Comparison of ENCODE assay signal across 22 mouse cellular contexts in genomic region chr14:19858279-19858678, GRCm38 (mm10). TPM values are rescaled to one million over a fixed set of nuclear protein-coding genes. Genes with fewer than 3 reads are reported as not detected.
DNase-seq lines count a peak whose midpoint lies in the region; ATAC-seq and TF ChIP-seq lines count a peak whose summit lies in the region.
"Had no signal": no experiment of that assay in that cellular context is flagged by ENCODE, and none has a peak within 500 bp of the region (broad histone marks: within the 10 kb centered on the region; RNA-seq: fewer than 3 reads in every experiment).

No protein-coding gene starts in this region.

- no peaks in the 10 kb centered on the region for H3K27me3 ChIP-seq in megakaryocyte, embryonic 14.5 days (replicated peaks)
- no peaks in the 10 kb centered on the region for H3K27me3 ChIP-seq in ES-Bruce4 (ENCODE audit: control insufficient read depth, insufficient read depth, low read length, poor library complexity, severe bottlenecking)
- H3K27me3 ChIP-seq: embryonic facial prominence, embryonic 13.5 days; embryonic facial prominence, embryonic 15.5 days had no signal

- H3K9me3 ChIP-seq in megakaryocyte, embryonic 14.5 days: peaks cover 11% of the 10 kb centered on the region; the same call in 1 of the 2 replicates
- H3K9me3 ChIP-seq in ES-Bruce4 (replicated peaks; ENCODE audit: control insufficient read depth, insufficient read depth, low read length, poor library complexity, severe bottlenecking) (peaks cover 17% of the 10 kb centered on the region), ES-E14 (ENCODE audit: control insufficient read depth, insufficient read depth, low read depth, low read length) (no peaks in the 10 kb centered on the region)
- H3K9me3 ChIP-seq: embryonic facial prominence, embryonic 13.5 days; embryonic facial prominence, embryonic 15.5 days had no signal

- TF ChIP-seq EP300 in ES-Bruce4 (IDR thresholded peaks at IDR 0.05; ENCODE audit: insufficient read depth, low read depth, low read length): peak; percentile 79; the same call in 1 of the 2 replicates

- DNase-seq in ES-E14 (ENCODE audit: low read depth, low spot score) (no peak), ZHBTc4 (ENCODE audit: low read depth, low spot score) (peak; percentile 80)
- DNase-seq in natural killer cell, adult 2 months (ENCODE audit: low spot score in 2 of 2): no peak
- DNase-seq: adrenal gland, adult 2 months; adrenal gland, postnatal 10 days; adrenal gland, postnatal 25 days; cerebellum, adult 11 months; cerebellum, adult 18-20 months; cerebellum, adult 8-10 months; cerebellum, adult 9-11 months; cerebellum, postnatal 36 days; embryo, embryonic 11 days had no signal

- H3K9ac ChIP-seq in ES-Bruce4 (ENCODE audit: low read depth, poor library complexity, severe bottlenecking) (no peak overlapping the region), ES-E14 (ENCODE audit: insufficient read depth, low read depth, low read length, poor library complexity, severe bottlenecking) (no peak overlapping the region; the same call in 1 of the 2 replicates)
- H3K9ac ChIP-seq: embryonic facial prominence, embryonic 13.5 days; embryonic facial prominence, embryonic 15.5 days had no signal

- no peak for TF ChIP-seq POLR2A in ES-Bruce4 (IDR thresholded peaks at IDR 0.05; ENCODE audit: insufficient read depth, low read length)

- H3K36me3 ChIP-seq in megakaryocyte, embryonic 14.5 days (replicated peaks; ENCODE audit: low read length): no peaks in the 10 kb centered on the region
- H3K36me3 ChIP-seq in ES-Bruce4 (ENCODE audit: control insufficient read depth, insufficient read depth, low read length, poor library complexity, severe bottlenecking): no peaks in the 10 kb centered on the region
- H3K36me3 ChIP-seq in ES-E14 (ENCODE audit: control insufficient read depth, insufficient read depth, low read length, poor library complexity, severe bottlenecking): no peaks in the 10 kb centered on the region; the same call in none of the 2 replicates
- H3K36me3 ChIP-seq: embryonic facial prominence, embryonic 13.5 days; embryonic facial prominence, embryonic 15.5 days had no signal

- in situ Hi-C loops in ES-E14 (cut with MboI; ENCODE audit: low sequenced_read_pairs in 2 of 2, unreplicated experiment in 2 of 2): no loop called here

- no peak for ATAC-seq in megakaryocyte, adult 5-6 weeks (ENCODE audit: poor library complexity, severe bottlenecking)
- no peak for ATAC-seq in megakaryocyte-erythroid progenitor cell, adult 5-6 weeks (replicated peaks; ENCODE audit: low FRiP score, low TSS enrichment, poor library complexity, severe bottlenecking)
- no peak for ATAC-seq in monocyte, adult 5-6 weeks (replicated peaks; ENCODE audit: insufficient number of reproducible peaks, low FRiP score, low TSS enrichment, poor library complexity, severe bottlenecking)
- ATAC-seq: forebrain, embryonic 14.5 days; forebrain, embryonic 16.5 days had no signal

- peaks cover 4% of the 10 kb centered on the region; the same call in 1 of the 2 replicates for H3K4me1 ChIP-seq in megakaryocyte, embryonic 14.5 days
- H3K4me1 ChIP-seq in ES-Bruce4 (ENCODE audit: control insufficient read depth, insufficient read depth, low read length): peaks cover 10% of the 10 kb centered on the region
- peaks cover 17 to 18% of the 10 kb centered on the region in 2 experiments for H3K4me1 ChIP-seq in ES-E14 (ENCODE audit: control insufficient read depth in 2 of 2, insufficient read depth in 2 of 2, low read length in 2 of 2, poor library complexity in 1 of 2)
- H3K4me1 ChIP-seq: embryonic facial prominence, embryonic 15.5 days had no signal

- H3K4me3 ChIP-seq in megakaryocyte, embryonic 14.5 days (replicated peaks): peak overlapping the region; percentile 50
- no peak overlapping the region for H3K4me3 ChIP-seq in ES-Bruce4 (ENCODE audit: low read depth, low read length)
- H3K4me3 ChIP-seq in ES-E14 (ENCODE audit: insufficient read depth in 1 of 2, low read depth in 1 of 2, low read length in 2 of 2, poor library complexity in 1 of 2, severe bottlenecking in 1 of 2): no peak overlapping the region
- H3K4me3 ChIP-seq: embryonic facial prominence, embryonic 13.5 days; embryonic facial prominence, embryonic 15.5 days; erythroblast, embryonic 14.5 days had no signal

- peak overlapping the region; percentile 13 for H3K27ac ChIP-seq in ES-Bruce4 (ENCODE audit: insufficient read depth, low read length)
- H3K27ac ChIP-seq in ES-E14 (ENCODE audit: insufficient read depth, low read depth, low read length, poor library complexity, severe bottlenecking): peak overlapping the region; percentile 78
- H3K27ac ChIP-seq: embryonic facial prominence, embryonic 13.5 days; embryonic facial prominence, embryonic 15.5 days had no signal

- no peak for TF ChIP-seq CTCF in ES-Bruce4 (IDR thresholded peaks at IDR 0.05; ENCODE audit: low read depth, low read length)

TF ChIP-seq in ES-E14, 5 proteins besides CTCF, POLR2A, EP300 and RAD21:
- TF ChIP-seq ZC3H11A (IDR thresholded peaks at IDR 0.05; ENCODE audit: borderline replicate concordance, low read depth, low read length): no peak

RNA-seq across cellular contexts. Expression of gene Rtraf, which starts 34.7 kb away (rescaled TPM):
- polyA plus RNA-seq in megakaryocyte, embryonic 14.5 days (2012; ENCODE audit: insufficient read depth, low replicate concordance): 114 and 264 TPM in 2 replicates
- total RNA-seq in megakaryocyte, adult 5-6 weeks (2015): 128 and 137 TPM in 2 replicates
- total RNA-seq in megakaryocyte, adult 5-6 weeks (2017): 102 and 108 TPM in 2 replicates
- polyA plus RNA-seq in ES-Bruce4 (2011; ENCODE audit: insufficient read depth, insufficient read length, low read depth, missing spikeins): 242 and 246 TPM in 2 replicates
- total RNA-seq in ES-E14 (2012; rRNA removed): 87.8 and 118 TPM in 2 replicates
- total RNA-seq in megakaryocyte-erythroid progenitor cell, adult 5-6 weeks (2014; fragmentation: Nextera tagmentation): 140 and 150 TPM in 2 replicates
- 172 and 195 TPM in 2 replicates for total RNA-seq in megakaryocyte-erythroid progenitor cell, adult 5-6 weeks (2017)
- total RNA-seq in monocyte, adult 5-6 weeks (2017): 88.9 to 123 TPM (median 101 TPM) in 3 replicates
